Mouse (Mus musculus): Measurements from ENCODE around the gene Krba1.

GRCm38 (mm10) chr6:48444310-48445180 lies 49.2 kb downstream of the Krba1 start:
- TF ChIP-seq CTCF (IDR thresholded peaks at IDR 0.05; ENCODE audit: extremely low read depth, insufficient read length, insufficient replicate concordance, low read depth, low read length) (no peak), POLR2A (IDR thresholded peaks at IDR 0.05; ENCODE audit: low read depth, low read length) (no peak; the same call in 1 of the 2 replicates)
